Mouse (Mus musculus) CD4-positive naive resting alpha-beta T cell, adult 57 days (primary cell): ENCODE data around the gene Dytn. TPM values are rescaled to one million over a fixed set of nuclear protein-coding genes. Genes with fewer than 3 reads are reported as not detected.

Experiments
- total RNA-seq: library from RNA; stranded (reverse); gene quantifications from one replicate; pipeline ENCODE4 v1.2.4, GENCODE M21; 2023

Gene Dytn
- not detected for total RNA-seq

GRCm38 (mm10) chr1:63686827-63687226 is at the start of gene Dytn:
TSS of gene Dytn (minus strand) at chr1:63686927.

GRCm38 (mm10) chr1:63730240-63730771 is 43.6 kb upstream of the Dytn start, which contains the start of the genes Mdh1b and Fastkd2:
TSS of gene Mdh1b (minus strand) at chr1:63730318.
TSS of gene Fastkd2 (plus strand) at chr1:63730614.

GRCm38 (mm10) chr1:63615668-63616067 is 71.1 kb downstream of the Dytn start, which contains the start of gene Gm39653:
TSS of gene Gm39653 (plus strand) at chr1:63615968.

Other genes with a start within 250 kb of the Dytn start
- gene Adam23, start 241.0 kb downstream of the Dytn start, total RNA-seq: 1.7 TPM
- not detected for gene Gm39653, start 71.0 kb downstream of the Dytn start, total RNA-seq
- not detected for gene Mdh1b, start 43.4 kb upstream of the Dytn start, total RNA-seq
- gene Fastkd2, start 43.7 kb upstream of the Dytn start, total RNA-seq: 23.6 TPM
- not detected for gene 4933402D24Rik, start 82.3 kb upstream of the Dytn start, total RNA-seq